Mouse (Mus musculus) forelimb bud, embryonic 11.5 days (tissue): ENCODE measurements around the gene Pld6.
"Not testable (repeated sequence)": the region's sequence is repeated elsewhere in the genome, so short reads cannot be mapped to it uniquely, and the experiment has no call there.

Experiments
- DNase-seq: peaks from one replicate; pipeline ENCODE4 v3.0.0-alpha.2; 2012; ENCODE audit warnings: low read depth, low spot score

Gene Pld6

GRCm38 (mm10) chr11:59746614-59747013 is 40.8 kb downstream of the Pld6 start:
- DNase-seq, result peak; percentile 5

GRCm38 (mm10) chr11:59745851-59746250 is 41.6 kb downstream of the Pld6 start:
- no peak for DNase-seq

- DNase-seq, result no peak
Observed at GRCm38 (mm10) chr11:59744374-59744773, 43.1 kb downstream of the Pld6 start.

GRCm38 (mm10) chr11:59743712-59744111 is 43.7 kb downstream of the Pld6 start:
- DNase-seq, result no peak

GRCm38 (mm10) chr11:59743307-59743706 is 44.1 kb downstream of the Pld6 start:
- DNase-seq, result no peak

GRCm38 (mm10) chr11:59741915-59742314 is 45.5 kb downstream of the Pld6 start:
- DNase-seq, result no peak

GRCm38 (mm10) chr11:59739996-59740395 is 47.4 kb downstream of the Pld6 start:
- no peak for DNase-seq

- DNase-seq, result no peak
Observed at GRCm38 (mm10) chr11:59737250-59737649, 50.2 kb downstream of the Pld6 start.

- not testable (repeated sequence) for DNase-seq
Observed at GRCm38 (mm10) chr11:59735938-59736337, 51.5 kb downstream of the Pld6 start.

GRCm38 (mm10) chr11:59734335-59734734 is 53.1 kb downstream of the Pld6 start:
- no peak for DNase-seq
